Mouse (Mus musculus): ENCODE measurements at regions not wholly inside any gene's neighbourhood (a gene's known extent, or its start where the extent isn't known, plus 50 kb on each side); places are given as distances from the start of the nearest gene placed in this dataset.

- no peak overlapping the region for H3K27ac ChIP-seq (ENCODE audit: low read depth, low read length)
- H3K4me1 ChIP-seq (ENCODE audit: insufficient read depth, low read length): no peaks in the 10 kb centered on the region
- H3K4me3 ChIP-seq (ENCODE audit: low read depth, low read length): no peak overlapping the region
- no peak for DNase-seq (ENCODE audit: low spot score)
- WGBS: 71% methylated on average over 4 of the region's 4 CpGs
- no peak overlapping the region for H3K9ac ChIP-seq (replicated peaks; ENCODE audit: low read length, poor library complexity, severe bottlenecking)
- no peaks in the 10 kb centered on the region for H3K9me3 ChIP-seq (ENCODE audit: low read length)
- H3K36me3 ChIP-seq (ENCODE audit: insufficient read depth, low read length): no peaks in the 10 kb centered on the region
- H3K27me3 ChIP-seq (ENCODE audit: insufficient read depth, low read length): no peaks in the 10 kb centered on the region
- TF ChIP-seq CTCF (IDR thresholded peaks at IDR 0.05): no peak
- ATAC-seq (ENCODE audit: low FRiP score): no peak
- H3K4me2 ChIP-seq (ENCODE audit: low read depth, low read length, poor library complexity, severe bottlenecking): no peak overlapping the region
These were observed 648.8 kb downstream of the Slc4a3 start for GRCm38 (mm10) chr1:76194844-76195243.

GRCm38 (mm10) chr1:76197651-76198050 lies 651.6 kb downstream of the Slc4a3 start:
- 81% methylated on average over 3 of the region's 3 CpGs for WGBS
- H3K4me2 ChIP-seq (ENCODE audit: low read depth, low read length, poor library complexity, severe bottlenecking): no peak overlapping the region
- H3K4me1 ChIP-seq (ENCODE audit: insufficient read depth, low read length): no peaks in the 10 kb centered on the region
- TF ChIP-seq CTCF (IDR thresholded peaks at IDR 0.05): no peak
- DNase-seq (ENCODE audit: low spot score) (no peak), ATAC-seq (ENCODE audit: low FRiP score) (no peak)
- no peaks in the 10 kb centered on the region for H3K36me3 ChIP-seq (ENCODE audit: insufficient read depth, low read length)
- no peaks in the 10 kb centered on the region for H3K27me3 ChIP-seq (ENCODE audit: insufficient read depth, low read length)
- H3K4me3 ChIP-seq (ENCODE audit: low read depth, low read length): no peak overlapping the region
- H3K9me3 ChIP-seq (ENCODE audit: low read length): no peaks in the 10 kb centered on the region
- H3K27ac ChIP-seq (ENCODE audit: low read depth, low read length): no peak overlapping the region
- no peak overlapping the region for H3K9ac ChIP-seq (replicated peaks; ENCODE audit: low read length, poor library complexity, severe bottlenecking)

GRCm38 (mm10) chr1:76200906-76201305 lies 654.8 kb downstream of the Slc4a3 start:
- no peak for TF ChIP-seq CTCF (IDR thresholded peaks at IDR 0.05)

GRCm38 (mm10) chr1:76212486-76212885 lies 666.4 kb downstream of the Slc4a3 start:
- DNase-seq (ENCODE audit: low spot score) (no peak), ATAC-seq (ENCODE audit: low FRiP score) (no peak)
- Histone ChIP-seq H3K27me3 (ENCODE audit: insufficient read depth, low read length) (no peaks in the 10 kb centered on the region), H3K9ac (replicated peaks; ENCODE audit: low read length, poor library complexity, severe bottlenecking) (no peak overlapping the region), H3K27ac (ENCODE audit: low read depth, low read length) (no peak overlapping the region), H3K4me3 (ENCODE audit: low read depth, low read length) (no peak overlapping the region), H3K4me1 (ENCODE audit: insufficient read depth, low read length) (no peaks in the 10 kb centered on the region), H3K4me2 (ENCODE audit: low read depth, low read length, poor library complexity, severe bottlenecking) (no peak overlapping the region), H3K36me3 (ENCODE audit: insufficient read depth, low read length) (no peaks in the 10 kb centered on the region), H3K9me3 (ENCODE audit: low read length) (no peaks in the 10 kb centered on the region)
- TF ChIP-seq CTCF (IDR thresholded peaks at IDR 0.05): no peak
- 97% methylated on average over 5 of the region's 5 CpGs for WGBS

More at GRCm38 (mm10) chr1:76200906-76201305, 654.8 kb downstream of the Slc4a3 start:
- Histone ChIP-seq H3K9ac (replicated peaks; ENCODE audit: low read length, poor library complexity, severe bottlenecking) (no peak overlapping the region), H3K27me3 (ENCODE audit: insufficient read depth, low read length) (no peaks in the 10 kb centered on the region), H3K9me3 (ENCODE audit: low read length) (no peaks in the 10 kb centered on the region), H3K4me1 (ENCODE audit: insufficient read depth, low read length) (no peaks in the 10 kb centered on the region), H3K36me3 (ENCODE audit: insufficient read depth, low read length) (no peaks in the 10 kb centered on the region), H3K4me3 (ENCODE audit: low read depth, low read length) (no peak overlapping the region), H3K4me2 (ENCODE audit: low read depth, low read length, poor library complexity, severe bottlenecking) (no peak overlapping the region), H3K27ac (ENCODE audit: low read depth, low read length) (no peak overlapping the region)
- WGBS: 78% methylated on average over 3 of the region's 3 CpGs
- DNase-seq (ENCODE audit: low spot score) (no peak), ATAC-seq (ENCODE audit: low FRiP score) (no peak)

GRCm38 (mm10) chr1:76244721-76245120 lies 698.7 kb downstream of the Slc4a3 start:
- H3K9ac ChIP-seq (replicated peaks; ENCODE audit: low read length, poor library complexity, severe bottlenecking): no peak overlapping the region
- no peak for DNase-seq (ENCODE audit: low spot score)
- no peak overlapping the region for H3K4me3 ChIP-seq (ENCODE audit: low read depth, low read length)
- H3K36me3 ChIP-seq (ENCODE audit: insufficient read depth, low read length): no peaks in the 10 kb centered on the region
- ATAC-seq (ENCODE audit: low FRiP score): no peak
- no peaks in the 10 kb centered on the region for H3K9me3 ChIP-seq (ENCODE audit: low read length)
- H3K4me2 ChIP-seq (ENCODE audit: low read depth, low read length, poor library complexity, severe bottlenecking): no peak overlapping the region
- no peak for TF ChIP-seq CTCF (IDR thresholded peaks at IDR 0.05)
- H3K27me3 ChIP-seq (ENCODE audit: insufficient read depth, low read length): no peaks in the 10 kb centered on the region
- 84% methylated on average over 3 of the region's 3 CpGs for WGBS
- H3K27ac ChIP-seq (ENCODE audit: low read depth, low read length): no peak overlapping the region
- H3K4me1 ChIP-seq (ENCODE audit: insufficient read depth, low read length): peaks cover 4% of the 10 kb centered on the region; the same call in 1 of the 2 replicates

GRCm38 (mm10) chr1:76246181-76246796 lies 700.2 kb downstream of the Slc4a3 start:
- ATAC-seq (ENCODE audit: low FRiP score): no peak
- Histone ChIP-seq H3K4me3 (ENCODE audit: low read depth, low read length) (no peak overlapping the region), H3K4me1 (ENCODE audit: insufficient read depth, low read length) (peaks cover 4% of the 10 kb centered on the region; the same call in 1 of the 2 replicates), H3K9me3 (ENCODE audit: low read length) (no peaks in the 10 kb centered on the region), H3K27ac (ENCODE audit: low read depth, low read length) (no peak overlapping the region), H3K4me2 (ENCODE audit: low read depth, low read length, poor library complexity, severe bottlenecking) (no peak overlapping the region), H3K27me3 (ENCODE audit: insufficient read depth, low read length) (no peaks in the 10 kb centered on the region), H3K36me3 (ENCODE audit: insufficient read depth, low read length) (no peaks in the 10 kb centered on the region), H3K9ac (replicated peaks; ENCODE audit: low read length, poor library complexity, severe bottlenecking) (no peak overlapping the region)
- DNase-seq (ENCODE audit: low spot score): peak; percentile 51
- WGBS: 11% methylated on average over 8 of the region's 8 CpGs
- TF ChIP-seq CTCF (IDR thresholded peaks at IDR 0.05): peak; percentile 10; the same call in 1 of the 2 replicates

All from midbrain, postnatal 0 days (tissue).